In the genomic region with DNA sequence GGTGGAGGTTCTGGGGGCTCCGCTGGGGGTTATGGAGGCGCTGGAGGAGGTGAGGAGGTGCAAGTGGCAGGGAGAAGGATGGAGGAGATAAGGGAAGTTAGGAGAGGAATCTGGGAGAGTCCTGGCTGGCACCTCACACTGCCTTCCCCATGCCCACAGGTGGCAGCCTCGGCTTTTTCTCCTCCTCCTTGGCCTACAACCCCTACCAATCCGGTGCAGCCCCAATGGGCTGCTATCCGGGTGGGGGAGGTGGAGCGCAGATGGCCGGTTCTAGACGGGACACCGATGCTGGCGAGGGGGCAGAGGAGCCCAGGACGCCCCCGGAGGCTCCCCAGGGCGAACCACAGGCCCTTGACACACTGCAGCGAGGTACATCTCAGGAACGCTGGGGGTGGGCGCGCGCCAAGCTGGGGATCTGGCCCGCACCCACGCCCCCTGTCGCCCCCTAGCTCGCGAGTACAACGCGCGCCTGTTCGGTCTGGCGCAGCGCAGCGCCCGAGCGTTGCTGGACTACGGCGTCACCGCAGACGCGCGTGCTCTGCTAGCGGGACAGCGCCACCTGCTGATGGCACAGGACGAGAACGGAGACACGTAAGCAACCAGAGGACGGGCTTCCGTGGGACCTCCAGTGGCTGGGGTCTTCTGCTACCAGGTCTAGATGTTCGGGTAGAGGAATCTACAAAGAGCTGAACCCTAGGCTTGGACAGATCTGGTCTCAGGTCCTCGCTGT, we compare ENCODE assay signal across 1 mouse cellular context.
TF ChIP-seq lines count a peak whose summit lies in the region.

No protein-coding gene starts in this region.

TF ChIP-seq in C2C12, 6 proteins besides CTCF, POLR2A, EP300 and RAD21:
- no peak for TF ChIP-seq CEBPB (IDR thresholded peaks at IDR 0.05; ENCODE audit: low read depth)
- TF ChIP-seq MYOD1 (IDR thresholded peaks at IDR 0.05; ENCODE audit: control insufficient read depth, insufficient read length, low read depth): no peak
- no peak for TF ChIP-seq FOSL1 (IDR thresholded peaks at IDR 0.05; ENCODE audit: insufficient read depth, low read length, poor library complexity, severe bottlenecking)
- no peak for TF ChIP-seq USF1 (IDR thresholded peaks at IDR 0.05; ENCODE audit: low read depth)
- TF ChIP-seq MYOG (IDR thresholded peaks at IDR 0.05; ENCODE audit: control insufficient read depth, extremely low read depth, insufficient read length): no peak
- TF ChIP-seq MAX (IDR thresholded peaks at IDR 0.05): no peak
